Mouse (Mus musculus) cerebellum, adult 9-11 months (tissue): Measurements from ENCODE around the gene Rnf150.

Experiments
- DNase-seq: peaks from one replicate; pipeline ENCODE4 v3.0.0; 2022

Rnf150 gene

DNA sequence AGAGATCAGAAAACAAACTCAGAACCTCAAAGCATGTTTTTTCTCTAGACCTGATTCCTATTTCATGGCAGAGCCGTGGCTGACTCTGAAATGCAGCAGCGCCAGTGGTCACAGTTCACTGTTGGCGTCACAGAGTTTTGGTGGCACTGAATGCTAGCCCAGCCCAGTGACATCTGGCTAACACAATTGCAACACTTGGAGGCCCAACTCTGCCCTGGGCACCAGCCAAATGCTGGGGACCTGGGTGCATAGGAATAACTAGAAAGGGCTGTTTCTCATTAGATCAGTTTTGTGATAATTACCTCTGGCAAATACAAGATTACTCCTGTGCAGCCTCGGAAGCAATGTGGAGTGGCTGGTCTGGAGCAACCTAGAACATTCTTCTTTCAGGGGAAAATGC, 31.9 kb downstream of the Rnf150 start:
- no peak for DNase-seq

GRCm38 (mm10) chr8:82896796-82897195, 33.6 kb downstream of the Rnf150 start:
- no peak for DNase-seq

- no peak for DNase-seq
These were observed 34.7 kb downstream of the Rnf150 start for GRCm38 (mm10) chr8:82897628-82898458.

GRCm38 (mm10) chr8:82898459-82898841, 35.3 kb downstream of the Rnf150 start:
- no peak for DNase-seq

DNA sequence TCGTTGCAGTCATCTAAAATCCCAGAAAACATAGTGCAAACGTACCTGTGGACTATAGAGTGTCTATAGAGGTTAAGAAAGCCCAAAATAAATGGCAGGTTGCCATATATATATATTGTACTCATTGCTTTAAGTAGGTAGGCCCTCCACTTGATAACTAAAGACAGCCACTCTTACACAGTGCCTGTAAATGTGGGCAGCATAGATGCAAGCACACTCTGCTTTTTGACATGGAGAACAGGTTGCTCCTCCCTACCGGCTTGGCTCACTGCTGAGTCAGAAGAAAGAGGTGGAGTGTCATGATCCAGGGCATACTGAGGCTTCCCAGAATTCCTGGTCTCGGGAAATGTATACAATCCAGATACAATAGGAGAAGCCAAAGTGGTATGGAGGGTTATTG, 37.8 kb downstream of the Rnf150 start:
- DNase-seq, result no peak

GRCm38 (mm10) chr8:82901549-82902138, 38.5 kb downstream of the Rnf150 start:
- no peak for DNase-seq

DNA sequence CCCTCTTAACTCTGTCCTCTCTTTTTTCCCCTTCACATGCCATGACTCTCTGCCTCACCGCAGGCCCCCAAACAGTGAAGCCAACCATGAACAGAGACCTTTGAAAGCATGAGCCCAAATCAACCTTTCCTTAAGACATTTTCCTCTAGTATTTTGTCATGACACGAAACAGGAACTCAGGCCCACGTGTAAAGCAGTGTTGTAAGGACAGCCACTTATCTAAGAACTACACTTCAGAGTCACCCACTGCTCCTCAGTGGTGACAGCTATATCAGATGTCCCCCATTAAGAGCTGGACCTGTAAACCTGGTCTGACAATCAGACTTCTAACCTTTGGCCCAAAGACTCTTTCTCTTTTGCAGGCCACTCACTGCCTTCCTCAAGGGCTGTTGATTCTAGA, 40.3 kb downstream of the Rnf150 start:
- DNase-seq, result no peak

GRCm38 (mm10) chr8:82907271-82907670, 44.1 kb downstream of the Rnf150 start:
- DNase-seq, result no peak

- no peak for DNase-seq
These were observed 48.3 kb downstream of the Rnf150 start for GRCm38 (mm10) chr8:82911436-82911835.

DNA sequence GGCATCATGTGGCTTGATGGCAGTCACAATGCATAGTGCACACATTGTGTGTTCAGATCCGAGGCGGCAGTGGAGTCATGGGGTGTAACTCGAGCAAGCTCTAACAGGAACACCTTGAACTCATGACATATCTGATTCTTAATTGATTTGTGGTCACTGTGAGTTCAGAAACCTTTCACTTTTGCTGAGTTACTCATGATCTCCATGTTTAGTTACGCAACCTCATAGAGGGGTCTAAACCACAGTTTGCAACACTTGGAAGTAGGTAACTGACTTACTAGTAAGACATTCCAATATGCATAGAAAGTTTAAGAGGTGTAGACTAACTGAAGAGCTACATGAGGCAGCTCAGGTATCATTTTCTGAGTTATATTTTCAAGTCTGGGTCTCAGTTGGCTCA, 49.1 kb downstream of the Rnf150 start:
- DNase-seq, result no peak

GRCm38 (mm10) chr8:82914543-82914942, 51.4 kb downstream of the Rnf150 start:
- DNase-seq, result no peak

GRCm38 (mm10) chr8:82916851-82917539, 53.8 kb downstream of the Rnf150 start:
- no peak for DNase-seq

GRCm38 (mm10) chr8:82917540-82918316, 54.6 kb downstream of the Rnf150 start:
- DNase-seq, result no peak

GRCm38 (mm10) chr8:82919676-82920075, 56.5 kb downstream of the Rnf150 start:
- no peak for DNase-seq

DNA sequence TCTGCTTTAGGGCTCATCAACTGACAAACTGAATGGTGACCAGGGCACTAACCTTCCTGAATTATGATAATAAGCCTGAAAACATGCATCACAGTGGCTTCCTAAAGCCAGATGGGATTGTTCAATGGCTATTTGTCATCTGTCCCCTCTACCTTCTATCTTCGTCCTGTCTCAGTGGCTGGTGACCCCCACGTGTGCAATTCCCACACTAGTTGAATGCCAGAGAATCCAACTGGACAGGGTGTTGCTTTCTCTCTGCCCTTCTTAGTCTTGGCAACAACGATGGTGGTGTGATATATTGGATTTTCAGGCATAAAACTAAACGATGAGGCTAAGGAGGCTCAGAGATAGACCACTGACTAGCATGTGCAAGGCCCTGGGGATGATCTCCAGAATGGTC, 57.0 kb downstream of the Rnf150 start:
- no peak for DNase-seq

DNA sequence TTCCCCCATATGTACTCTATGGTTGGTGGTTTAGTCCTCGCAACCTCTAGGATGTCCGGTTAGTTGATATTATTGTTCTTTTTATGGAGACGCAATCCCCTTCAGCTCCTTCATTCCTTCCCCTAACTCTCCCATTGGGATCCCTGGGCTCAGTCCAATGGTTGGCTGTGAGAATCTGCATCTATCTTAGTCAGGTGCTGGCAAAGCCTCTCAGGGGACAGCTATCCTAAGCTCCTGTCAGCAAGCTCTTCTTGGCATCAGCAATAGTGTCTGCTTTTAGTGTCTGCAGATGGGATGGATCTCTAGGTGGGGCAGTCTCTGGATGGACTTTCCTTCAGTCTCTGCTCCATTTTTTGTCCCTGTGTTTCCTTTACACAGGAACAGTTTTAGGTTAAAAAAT, 62.1 kb downstream of the Rnf150 start:
- DNase-seq, result no peak

GRCm38 (mm10) chr8:82926518-82926917, 63.4 kb downstream of the Rnf150 start:
- no peak for DNase-seq

- no peak for DNase-seq
These were observed 68.4 kb downstream of the Rnf150 start for GRCm38 (mm10) chr8:82931554-82931953.

DNA sequence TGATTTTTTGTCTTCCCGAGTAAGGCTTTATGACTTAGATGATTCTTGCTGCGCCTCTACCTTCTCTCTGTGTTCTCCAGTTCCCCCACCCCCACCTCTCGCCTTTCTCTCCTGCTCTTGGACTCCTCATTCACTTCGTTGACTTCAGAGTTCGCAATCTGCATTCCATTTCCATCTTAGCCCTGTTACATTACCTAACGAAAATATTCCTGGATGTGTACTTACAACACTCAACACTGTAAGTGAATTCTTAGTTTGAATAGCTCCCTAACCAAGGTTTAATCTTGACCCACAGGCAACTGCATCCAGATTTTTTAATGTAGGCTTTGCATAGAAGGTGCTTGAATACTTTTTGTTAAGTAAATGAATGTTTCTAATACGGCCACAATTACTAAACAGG, 73.0 kb downstream of the Rnf150 start:
- no peak for DNase-seq

DNA sequence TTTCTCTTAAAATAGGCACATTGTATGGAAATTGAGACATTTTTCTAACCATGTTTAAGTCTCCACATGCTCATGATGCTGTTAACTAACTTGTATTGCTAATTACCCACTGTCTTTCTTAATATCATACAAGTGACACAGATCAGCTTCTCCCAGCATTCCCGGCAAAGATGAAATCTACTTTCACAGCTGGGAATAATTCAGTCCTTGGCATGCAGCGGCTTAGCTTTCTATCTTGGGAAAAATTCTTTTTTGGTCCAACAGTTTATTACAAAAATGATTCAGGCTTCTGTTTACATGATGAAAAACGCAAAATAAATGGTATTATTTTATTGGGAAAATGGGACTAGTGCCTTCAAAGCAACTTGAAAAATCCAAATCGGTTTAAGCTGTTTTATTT, 73.7 kb downstream of the Rnf150 start:
- no peak for DNase-seq

GRCm38 (mm10) chr8:82939912-82940311, 76.8 kb downstream of the Rnf150 start:
- DNase-seq, result no peak

DNA sequence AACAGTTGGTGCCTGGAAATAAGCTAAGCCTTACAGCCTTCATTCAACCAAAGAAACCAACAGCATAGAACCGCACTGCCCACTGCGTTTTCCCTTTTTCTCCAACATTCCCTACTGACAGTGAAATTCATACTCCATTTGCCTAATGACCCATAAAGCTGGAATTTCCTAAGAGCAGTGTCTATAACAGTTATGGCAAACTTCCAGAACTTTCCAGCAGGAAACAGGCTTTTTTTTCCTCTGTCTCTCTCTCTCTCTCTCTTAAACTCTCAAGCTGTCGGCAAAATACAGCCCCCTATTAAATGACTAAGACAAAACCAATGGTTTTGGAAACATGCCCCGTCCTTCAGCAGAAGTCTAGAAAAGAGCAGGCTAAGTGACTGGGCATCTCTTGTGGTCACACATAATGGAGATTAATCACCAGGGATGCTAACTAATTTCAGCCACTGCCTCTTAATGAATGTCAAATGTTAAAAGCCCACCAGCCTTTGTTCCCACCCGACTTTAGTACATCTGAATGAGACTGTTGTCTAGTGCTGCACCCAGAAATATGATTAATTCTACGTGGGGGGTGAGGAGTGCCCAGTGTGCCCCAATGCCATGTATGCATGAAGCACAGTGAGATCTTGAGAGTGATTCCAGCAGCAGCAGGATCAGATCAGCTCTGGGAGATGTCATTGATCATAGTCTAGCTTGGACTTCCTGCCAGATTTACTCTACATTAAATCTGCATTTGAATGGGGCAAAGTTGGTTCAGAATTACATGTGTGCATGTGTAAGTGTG, 80.3 kb downstream of the Rnf150 start:
- no peak for DNase-seq
